Mouse (Mus musculus) neutrophil, adult 5-6 weeks (primary cell): ENCODE measurements at regions not wholly inside any gene's neighbourhood (a gene's known extent, or its start where the extent isn't known, plus 50 kb on each side); places are given as distances from the start of the nearest gene placed in this dataset.

Experiments used
- ATAC-seq: fragments of 151-379, 151-347 bp; 2 replicates; pipeline ENCODE4 v1.8.0; 2017; ENCODE audit warnings: mild to moderate bottlenecking, moderate TSS enrichment; ENCODE audit not compliant: insufficient number of reproducible peaks, poor library complexity, low FRiP score, severe bottlenecking; ENCODE audit errors: extremely low read depth

DNA sequence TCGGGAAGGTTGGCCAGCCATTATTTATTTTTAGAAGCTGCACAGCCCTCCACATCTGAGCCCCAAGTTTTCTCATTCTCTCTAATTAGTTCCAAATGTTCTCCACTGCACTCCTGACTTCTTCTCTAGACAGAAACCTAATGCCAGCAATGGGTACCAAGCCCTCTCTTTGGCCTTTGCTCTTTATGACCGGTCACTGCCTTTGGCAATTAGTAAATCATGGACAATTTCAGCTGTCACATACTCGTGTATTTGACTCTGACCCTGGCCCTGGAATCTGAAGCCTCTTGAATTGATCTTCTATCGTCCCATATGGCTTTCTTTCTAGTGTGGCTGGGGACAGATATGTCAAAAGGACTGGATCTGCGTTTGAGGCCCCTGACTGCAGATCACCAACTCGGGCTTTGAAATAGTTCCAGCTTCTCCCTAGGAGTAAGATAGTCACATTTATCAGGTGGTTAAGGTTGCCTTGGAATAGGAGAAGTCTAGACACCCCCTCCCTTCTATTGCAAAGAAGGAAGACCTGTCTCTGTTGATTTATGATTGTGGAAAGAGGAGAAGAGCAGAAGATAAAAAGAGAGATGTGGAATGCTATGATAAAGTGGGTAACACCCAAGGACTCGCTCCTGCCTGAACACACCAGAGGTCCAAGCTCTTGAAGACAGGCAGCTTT, 553.2 kb upstream of the Zfp462 start:
- no peak for ATAC-seq

DNA sequence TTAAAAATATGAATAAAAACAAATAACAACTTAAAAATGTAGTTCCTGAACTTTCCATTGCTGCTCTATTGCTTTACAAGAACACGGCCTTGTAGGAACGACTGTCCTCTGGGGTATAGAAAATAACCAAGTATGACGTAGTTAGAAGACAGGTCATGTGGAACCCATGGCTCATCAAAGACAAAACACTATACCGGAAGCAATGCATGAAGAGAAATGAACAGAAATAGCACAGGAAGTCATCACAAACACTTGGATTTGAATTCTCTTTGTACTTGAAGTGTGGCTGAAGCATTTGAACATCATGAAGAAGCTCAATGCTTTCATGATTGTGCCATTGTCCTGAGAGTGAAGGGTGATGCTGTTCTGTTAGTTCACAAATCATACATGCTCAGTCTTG, 538.7 kb upstream of the Zfp462 start:
- peak; percentile 70; the same call in 1 of the 2 replicates for ATAC-seq

DNA sequence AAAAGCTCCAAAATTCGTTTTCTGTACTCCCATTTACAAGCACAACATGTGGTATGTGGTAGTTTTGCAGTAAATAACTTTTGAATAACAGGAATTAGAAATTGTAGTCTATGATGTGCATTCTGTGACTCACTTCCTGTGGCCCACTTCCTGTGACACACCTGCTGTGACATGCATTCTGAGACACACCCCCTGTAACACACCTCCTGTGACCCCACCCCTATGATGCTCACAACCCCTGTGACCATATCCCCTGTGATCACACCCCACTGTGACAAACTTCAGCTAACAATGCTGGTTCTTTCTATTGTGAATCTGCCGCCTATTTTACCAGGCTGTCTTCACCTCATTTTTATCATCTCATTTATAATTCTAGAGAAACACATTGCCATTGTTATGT, 536.9 kb upstream of the Zfp462 start:
- peak; percentile 55; the same call in 1 of the 2 replicates for ATAC-seq

DNA sequence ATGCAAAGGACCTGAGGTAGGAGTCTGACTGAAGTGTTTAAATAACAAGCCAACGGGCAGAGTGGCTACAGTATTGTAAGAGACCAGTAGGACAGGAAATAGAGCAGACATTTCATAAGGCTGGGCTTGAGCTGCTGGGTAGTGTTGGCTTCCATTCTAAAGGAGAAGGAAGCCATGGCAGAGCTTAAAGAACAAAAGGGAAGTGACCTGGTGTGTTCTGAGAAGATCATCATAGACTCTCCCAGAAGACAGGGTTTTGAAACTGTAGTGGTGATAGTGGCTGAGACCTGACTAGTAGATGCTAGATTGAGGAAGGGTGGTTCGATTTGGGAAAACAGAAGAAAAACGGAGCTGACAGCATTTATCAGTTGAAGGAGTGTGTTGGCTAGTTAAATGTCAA, 514.1 kb upstream of the Zfp462 start:
- ATAC-seq = peak; percentile 56; the same call in 1 of the 2 replicates

GRCm38 (mm10) chr4:54460596-54460995, 484.3 kb upstream of the Zfp462 start:
- ATAC-seq = no peak

- ATAC-seq = no peak
Measured at GRCm38 (mm10) chr4:54469176-54469575, 475.7 kb upstream of the Zfp462 start.

DNA sequence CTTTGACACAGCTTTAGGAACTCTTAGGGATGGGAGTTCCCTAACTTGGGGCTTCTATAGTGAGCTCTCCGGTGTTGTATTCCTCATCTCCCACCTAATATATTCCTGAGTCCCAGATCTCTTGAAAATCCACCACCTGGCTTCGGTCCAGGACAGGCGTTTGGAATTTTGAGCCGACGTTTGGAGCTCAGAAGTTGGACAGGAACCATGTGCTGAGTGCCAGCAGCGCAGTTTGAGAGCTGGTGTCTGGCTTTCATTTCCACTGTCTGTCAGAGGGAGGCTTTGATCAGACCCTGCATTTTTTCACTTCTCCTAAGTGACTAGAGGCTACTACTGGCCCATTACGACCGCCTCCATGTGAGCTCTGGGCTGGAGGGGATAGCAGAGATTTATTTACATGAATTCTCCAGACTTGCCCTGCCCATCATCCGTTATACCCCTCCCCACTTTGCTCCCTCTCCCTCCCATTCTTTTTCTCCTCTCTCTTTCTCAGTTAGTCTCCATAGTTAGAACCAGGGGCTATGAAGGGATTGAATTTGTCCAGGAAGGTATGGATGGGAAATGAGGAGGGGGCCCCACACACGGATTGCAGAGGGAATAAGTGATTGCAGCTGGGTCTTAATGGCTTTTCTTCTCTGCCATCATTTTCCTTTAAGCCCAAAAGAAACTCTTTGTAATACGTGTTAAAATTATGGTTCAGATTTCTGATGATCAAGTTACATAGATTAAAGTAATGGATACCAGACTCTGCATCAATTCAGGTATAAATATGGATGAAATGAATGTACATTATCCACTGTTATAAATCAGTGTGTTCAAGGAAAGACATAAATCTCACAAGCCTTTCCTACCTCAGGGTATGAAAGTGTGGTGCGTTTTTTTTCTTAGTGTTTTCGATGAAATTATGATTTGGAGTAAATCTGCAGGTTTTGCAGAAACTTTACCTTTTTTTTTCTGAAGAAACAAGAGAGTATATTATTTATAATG, 474.5 kb upstream of the Zfp462 start:
- ATAC-seq = no peak

DNA sequence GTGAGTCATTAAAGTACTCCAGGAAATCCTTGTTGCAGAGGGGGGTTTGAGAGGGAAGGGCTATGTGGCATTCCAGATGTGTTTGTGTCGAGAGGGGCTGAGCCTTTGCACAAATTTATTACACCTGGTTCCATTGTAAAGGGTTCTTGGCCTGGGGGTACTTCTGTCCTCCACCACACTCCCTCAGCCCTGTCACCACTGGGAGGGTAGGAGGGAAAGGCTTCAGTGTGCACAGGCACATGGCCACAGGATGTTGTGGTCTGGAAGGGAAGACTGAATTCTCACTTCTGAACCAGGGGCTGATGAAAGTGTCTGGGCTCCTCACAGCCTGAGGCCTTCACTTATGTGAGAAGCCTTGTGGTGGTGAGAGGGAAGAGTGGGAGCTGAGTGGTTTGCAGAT, 473.8 kb upstream of the Zfp462 start:
- ATAC-seq = no peak

DNA sequence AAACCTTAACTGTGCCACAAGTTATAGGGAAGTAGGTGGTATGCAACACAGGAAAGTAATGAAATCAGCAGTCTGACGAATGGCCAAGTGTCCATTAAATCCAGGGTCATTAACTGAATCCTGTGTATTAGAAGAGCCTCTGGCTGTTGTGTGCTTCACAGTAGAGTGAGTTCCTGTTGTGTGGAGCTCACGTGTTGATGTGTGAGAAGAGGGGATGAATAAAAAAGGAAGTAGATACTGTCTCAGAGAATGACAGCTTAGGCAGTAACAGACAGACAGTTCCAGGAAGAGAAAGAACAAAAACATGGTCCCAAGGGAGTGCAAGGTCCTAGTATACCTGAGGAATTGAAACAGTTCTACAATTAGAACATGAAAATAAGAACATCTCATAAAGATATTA, 463.1 kb upstream of the Zfp462 start:
- ATAC-seq = peak; percentile 64

- no peak for ATAC-seq
Measured at GRCm38 (mm10) chr4:54493074-54493473, 451.8 kb upstream of the Zfp462 start.

DNA sequence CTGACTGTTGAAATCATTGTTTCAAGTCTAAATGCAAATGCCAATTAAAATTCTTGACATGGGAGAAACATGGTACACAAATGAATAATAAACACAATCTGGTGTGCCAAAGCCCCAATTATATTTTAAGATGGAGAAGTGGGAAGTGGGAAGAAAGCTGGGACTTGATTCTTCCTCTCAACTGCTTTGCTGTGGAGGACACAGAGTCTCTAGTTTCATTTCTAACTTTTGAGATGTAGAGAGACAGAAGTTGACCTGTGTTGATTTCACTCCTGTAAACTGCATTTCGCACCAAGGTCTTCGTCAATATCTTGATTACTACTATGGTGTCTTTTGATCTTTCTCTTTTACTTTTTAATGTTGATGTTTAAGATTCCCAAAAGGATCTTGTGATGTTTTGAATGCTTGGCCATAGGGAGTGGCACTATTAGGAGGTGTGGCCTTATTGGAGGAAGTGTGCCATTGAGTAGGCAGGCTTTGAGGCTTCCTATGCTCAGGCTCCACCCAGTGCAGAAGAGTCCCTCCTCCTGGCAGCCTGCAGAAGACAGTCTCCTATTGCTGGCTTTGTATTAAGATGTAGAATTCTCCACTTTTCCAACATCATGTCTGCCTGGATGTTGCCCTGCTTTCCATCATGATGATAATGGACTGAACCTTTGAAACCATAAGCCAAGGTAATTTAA, 447.4 kb upstream of the Zfp462 start:
- no peak for ATAC-seq

- no peak for ATAC-seq
Measured at GRCm38 (mm10) chr4:54515934-54516333, 428.9 kb upstream of the Zfp462 start.

DNA sequence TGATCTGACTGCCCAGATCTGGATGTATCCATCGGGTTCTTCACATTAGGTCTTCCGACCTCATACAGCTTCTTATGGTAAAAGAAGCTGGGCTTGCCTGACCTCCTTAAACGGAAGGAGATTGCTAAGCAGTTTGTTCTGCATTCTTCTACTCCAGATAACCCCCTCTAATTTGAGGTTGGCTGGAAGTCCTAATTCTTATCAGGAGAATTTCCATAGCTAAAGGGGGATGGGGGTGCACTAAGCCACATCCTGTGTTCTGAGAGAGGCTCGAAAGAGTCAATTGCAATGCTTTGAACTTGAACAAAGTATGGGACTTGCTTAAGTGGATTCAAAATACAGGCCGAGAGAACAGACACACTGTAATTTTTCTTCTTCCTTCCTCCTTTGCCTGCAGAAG, 421.6 kb upstream of the Zfp462 start:
- no peak for ATAC-seq

DNA sequence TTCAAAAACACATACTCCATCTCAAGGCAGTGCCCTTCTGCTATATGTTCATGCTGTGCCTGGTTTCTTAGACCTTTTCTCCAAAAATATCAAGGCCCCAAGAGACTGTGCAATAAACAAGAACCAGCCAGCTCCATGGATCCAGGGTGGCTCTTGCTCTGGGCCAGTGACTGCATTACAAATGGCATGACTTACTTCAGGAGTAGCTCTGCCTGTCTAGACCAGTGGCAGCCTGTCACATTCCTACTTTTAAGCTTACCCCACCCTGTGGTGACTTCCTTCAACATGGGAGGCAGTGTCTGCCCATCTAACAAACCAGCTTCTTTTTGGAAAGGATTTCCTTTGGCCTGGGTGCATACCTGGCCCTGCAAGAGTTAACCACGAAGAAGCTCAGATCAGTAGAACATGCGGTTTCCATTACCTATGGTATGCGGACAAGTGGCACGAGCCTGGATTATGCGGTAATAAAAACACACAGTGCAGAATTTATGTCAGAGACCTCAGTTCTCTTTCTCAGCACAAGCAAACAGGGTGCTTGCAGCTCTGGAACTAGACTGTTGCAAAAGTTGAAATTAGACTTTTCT, 418.8 kb upstream of the Zfp462 start:
- no peak for ATAC-seq

GRCm38 (mm10) chr4:54527660-54528059, 417.2 kb upstream of the Zfp462 start:
- ATAC-seq = peak; percentile 98

GRCm38 (mm10) chr4:54531739-54532138, 413.1 kb upstream of the Zfp462 start:
- no peak for ATAC-seq

DNA sequence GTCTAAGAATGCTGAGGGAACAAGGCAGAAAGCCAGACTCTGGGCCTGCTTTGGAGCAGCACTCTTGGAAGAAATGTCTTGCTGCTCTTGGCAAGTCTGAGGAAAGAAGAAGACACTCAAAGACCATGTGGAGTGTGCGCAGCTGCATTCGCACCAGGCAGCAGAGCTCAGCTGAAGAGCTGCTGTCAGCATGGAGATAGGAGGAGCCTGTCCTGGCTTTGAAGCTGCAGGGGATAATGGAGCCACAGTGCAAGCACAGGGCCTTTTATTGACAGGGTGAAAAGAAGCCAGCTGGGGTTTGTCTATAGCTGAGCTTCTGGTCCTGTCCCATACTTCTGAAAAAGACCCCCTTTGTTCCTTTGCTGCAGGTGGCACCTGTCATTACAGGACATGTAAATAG, 411.0 kb upstream of the Zfp462 start:
- no peak for ATAC-seq

DNA sequence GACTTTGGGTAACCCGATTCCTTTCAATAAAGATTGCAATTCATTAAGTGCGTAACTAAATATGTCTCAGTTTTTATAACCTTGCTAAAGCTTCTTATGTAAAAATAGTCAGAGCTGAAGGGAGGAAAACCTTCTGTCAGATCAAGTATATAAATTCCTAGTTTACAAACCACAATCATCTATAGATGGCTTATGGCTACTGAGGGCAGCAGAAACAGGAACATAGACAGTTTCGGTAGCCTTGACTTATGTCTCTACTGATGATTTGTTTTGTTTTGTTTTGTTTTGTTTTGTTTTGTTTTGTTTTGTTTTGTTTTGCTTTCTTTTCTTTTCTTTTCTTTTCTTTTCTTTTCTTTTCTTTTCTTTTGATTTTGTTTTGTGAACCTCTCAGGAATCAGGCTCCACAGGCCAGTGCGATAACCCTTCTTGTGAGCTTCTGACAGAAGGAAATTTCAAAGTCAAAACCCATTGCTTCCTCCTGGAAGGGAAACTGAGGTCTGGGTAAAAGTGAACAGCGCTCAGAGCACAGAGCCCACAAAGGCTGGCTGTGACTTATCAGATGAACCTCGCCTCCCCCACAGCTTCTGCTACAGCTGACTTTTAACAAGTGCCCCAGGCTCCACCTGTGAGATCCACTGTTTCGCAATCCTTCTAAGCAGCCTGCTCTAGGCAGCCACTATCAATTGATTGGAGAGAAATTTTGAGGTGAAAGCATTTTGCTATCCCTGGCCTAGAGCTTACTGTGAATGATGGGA, 391.8 kb upstream of the Zfp462 start:
- no peak for ATAC-seq

DNA sequence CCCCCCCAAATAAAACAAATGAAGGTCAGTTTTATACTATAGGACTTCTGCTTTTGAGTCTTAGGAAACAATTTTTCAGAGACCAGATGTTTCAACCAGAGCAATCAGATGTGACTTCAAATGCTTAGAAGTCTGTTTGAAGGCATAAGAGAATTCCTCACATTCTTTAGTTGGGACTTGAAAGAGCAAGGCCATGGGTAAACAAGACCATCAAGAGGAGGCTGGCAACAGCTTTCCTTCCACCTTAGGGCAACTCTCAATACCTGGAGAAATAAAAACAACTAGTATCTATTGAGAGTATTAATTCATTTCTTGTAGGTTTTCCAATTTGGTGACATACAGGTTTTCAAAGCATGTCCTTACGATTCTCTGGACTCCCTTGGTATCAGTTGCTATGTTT, 381.8 kb upstream of the Zfp462 start:
- no peak for ATAC-seq
